29 mouse cellular contexts compared by ENCODE assay signal in genomic region chr17:40992102-40992501, GRCm38 (mm10). TPM values are rescaled to one million over a fixed set of nuclear protein-coding genes. Genes with fewer than 3 reads are reported as not detected.
A peak's percentile ranks its signal among the peaks of the same experiment; 100 is the strongest.
DNase-seq lines count a peak whose midpoint lies in the region; ATAC-seq and TF ChIP-seq lines count a peak whose summit lies in the region.
"Had no signal": no experiment of that assay in that cellular context is flagged by ENCODE, and none has a peak within 500 bp of the region (broad histone marks: within the 10 kb centered on the region; RNA-seq: fewer than 3 reads in every experiment).

No protein-coding gene starts in this region.

- no peak overlapping the region for H3K9ac ChIP-seq in hindbrain, embryonic 11.5 days (ENCODE audit: low read depth, low read length)
- no peak overlapping the region for H3K9ac ChIP-seq in hindbrain, embryonic 14.5 days
- no peak overlapping the region for H3K9ac ChIP-seq in neural tube, embryonic 13.5 days
- H3K9ac ChIP-seq: embryonic facial prominence, embryonic 13.5 days; forebrain, embryonic 15.5 days; heart, embryonic 12.5 days; hindbrain, embryonic 12.5 days; intestine, embryonic 15.5 days; midbrain, embryonic 12.5 days had no signal

- peak; percentile 63 for ATAC-seq in hindbrain, embryonic 11.5 days (ENCODE audit: low FRiP score)
- no peak for ATAC-seq in hindbrain, embryonic 14.5 days (ENCODE audit: low FRiP score)
- peak; percentile 78 for ATAC-seq in neural tube, embryonic 13.5 days (ENCODE audit: low read depth)
- ATAC-seq: activated CD4-positive, CD25-positive, alpha-beta regulatory T cell, adult 4 months; forebrain, embryonic 15.5 days; intestine, embryonic 15.5 days had no signal

- 36% methylated on average over 3 of the region's 3 CpGs for WGBS in hindbrain, embryonic 11.5 days
- 11% methylated on average over 3 of the region's 3 CpGs for WGBS in hindbrain, embryonic 14.5 days
- 3% methylated on average over 3 of the region's 3 CpGs for WGBS in neural tube, embryonic 13.5 days

- H3K4me3 ChIP-seq in hindbrain, embryonic 11.5 days (ENCODE audit: low read depth, low read length), result no peak overlapping the region
- H3K4me3 ChIP-seq in hindbrain, embryonic 14.5 days (replicated peaks; ENCODE audit: low read length), result no peak overlapping the region
- H3K4me3 ChIP-seq in neural tube, embryonic 13.5 days, result no peak overlapping the region
- H3K4me3 ChIP-seq: embryonic facial prominence, embryonic 13.5 days; erythroblast, embryonic 14.5 days; forebrain, embryonic 15.5 days; heart, embryonic 12.5 days; hindbrain, embryonic 12.5 days; intestine, embryonic 15.5 days; layer of hippocampus, adult 2 months; midbrain, embryonic 12.5 days; myocyte had no signal

- no peak for TF ChIP-seq CTCF in brain, embryonic 14.5 days (IDR thresholded peaks at IDR 0.05; ENCODE audit: borderline replicate concordance, extremely low read depth, insufficient read depth, insufficient read length)

- no peak for TF ChIP-seq POLR2A in brain, embryonic 14.5 days (IDR thresholded peaks at IDR 0.05; ENCODE audit: borderline replicate concordance, extremely low read depth, insufficient read depth, insufficient read length, poor library complexity, severe bottlenecking)

- H3K9me3 ChIP-seq in hindbrain, embryonic 11.5 days (ENCODE audit: control insufficient read depth, low read length), result no peaks in the 10 kb centered on the region
- no peaks in the 10 kb centered on the region for H3K9me3 ChIP-seq in hindbrain, embryonic 14.5 days (ENCODE audit: control insufficient read depth, low read length)
- H3K9me3 ChIP-seq in neural tube, embryonic 13.5 days, result no peaks in the 10 kb centered on the region
- H3K9me3 ChIP-seq: embryonic facial prominence, embryonic 13.5 days; forebrain, embryonic 15.5 days; heart, embryonic 12.5 days; hindbrain, embryonic 12.5 days; intestine, embryonic 15.5 days; midbrain, embryonic 12.5 days had no signal

- no peaks in the 10 kb centered on the region for H3K36me3 ChIP-seq in hindbrain, embryonic 11.5 days (ENCODE audit: control insufficient read depth, insufficient read depth, low read length)
- H3K36me3 ChIP-seq in hindbrain, embryonic 14.5 days (replicated peaks; ENCODE audit: control insufficient read depth, insufficient read depth), result no peaks in the 10 kb centered on the region
- H3K36me3 ChIP-seq in neural tube, embryonic 13.5 days, result no peaks in the 10 kb centered on the region
- H3K36me3 ChIP-seq: embryonic facial prominence, embryonic 13.5 days; forebrain, embryonic 15.5 days; heart, embryonic 12.5 days; hindbrain, embryonic 12.5 days; intestine, embryonic 15.5 days; midbrain, embryonic 12.5 days had no signal

- no peaks in the 10 kb centered on the region for H3K4me1 ChIP-seq in hindbrain, embryonic 11.5 days (replicated peaks; ENCODE audit: control insufficient read depth, insufficient read depth, low read length)
- H3K4me1 ChIP-seq in hindbrain, embryonic 14.5 days (replicated peaks; ENCODE audit: control insufficient read depth, insufficient read depth, low read length), result peaks cover 3% of the 10 kb centered on the region; the same call in 1 of the 2 replicates
- H3K4me1 ChIP-seq in neural tube, embryonic 13.5 days (replicated peaks), result peaks cover 11% of the 10 kb centered on the region
- H3K4me1 ChIP-seq: embryonic facial prominence, embryonic 13.5 days; forebrain, embryonic 15.5 days; heart, embryonic 12.5 days; hindbrain, embryonic 12.5 days; intestine, embryonic 15.5 days; midbrain, embryonic 12.5 days had no signal

- no peak for DNase-seq in hindbrain, embryonic 11.5 days (ENCODE audit: low spot score)
- no peak for DNase-seq in hindbrain, embryonic 14.5 days (ENCODE audit: low spot score)
- peak; percentile 35 for DNase-seq in brain, embryonic 14.5 days (ENCODE audit: low read depth)
- peak; percentile 25 for DNase-seq in embryo, embryonic 10.5 days (ENCODE audit: low spot score)
- no peak for DNase-seq in urinary bladder, postnatal 36 days (ENCODE audit: low spot score in 2 of 2)
- no peak for DNase-seq in thymus, adult 18-20 months
- DNase-seq: adrenal gland, postnatal 14 days; cerebellum, adult 8-10 months; gastrocnemius, postnatal 25 days; heart, adult 18-20 months; heart, postnatal 10 days; kidney, adult 8-10 months; kidney, postnatal 14 days; retina, postnatal 1 day; right cerebral cortex, postnatal 25 days; spleen, adult 18-20 months; thymus, postnatal 25 days had no signal

- no peaks in the 10 kb centered on the region for H3K27me3 ChIP-seq in hindbrain, embryonic 11.5 days (ENCODE audit: control insufficient read depth, insufficient read depth, low read length)
- no peaks in the 10 kb centered on the region for H3K27me3 ChIP-seq in hindbrain, embryonic 14.5 days (ENCODE audit: control insufficient read depth, insufficient read depth, low read length)
- H3K27me3 ChIP-seq in neural tube, embryonic 13.5 days, result no peaks in the 10 kb centered on the region
- H3K27me3 ChIP-seq: embryonic facial prominence, embryonic 13.5 days; forebrain, embryonic 15.5 days; heart, embryonic 12.5 days; hindbrain, embryonic 12.5 days; intestine, embryonic 15.5 days; midbrain, embryonic 12.5 days had no signal

- no peak overlapping the region for H3K27ac ChIP-seq in hindbrain, embryonic 11.5 days (ENCODE audit: low read depth, low read length)
- no peak overlapping the region for H3K27ac ChIP-seq in hindbrain, embryonic 14.5 days
- H3K27ac ChIP-seq in neural tube, embryonic 13.5 days (replicated peaks), result peak overlapping the region; percentile 49
- H3K27ac ChIP-seq: embryonic facial prominence, embryonic 13.5 days; forebrain, embryonic 15.5 days; hindbrain, embryonic 12.5 days; intestine, embryonic 15.5 days; layer of hippocampus, adult 2 months; macrophage; midbrain, embryonic 12.5 days had no signal

- H3K4me2 ChIP-seq in hindbrain, embryonic 11.5 days (replicated peaks; ENCODE audit: low read depth, low read length), result no peak overlapping the region
- no peak overlapping the region for H3K4me2 ChIP-seq in hindbrain, embryonic 14.5 days (replicated peaks)
- no peak overlapping the region for H3K4me2 ChIP-seq in neural tube, embryonic 13.5 days
- H3K4me2 ChIP-seq: embryonic facial prominence, embryonic 13.5 days; forebrain, embryonic 15.5 days; heart, embryonic 12.5 days; hindbrain, embryonic 12.5 days; intestine, embryonic 15.5 days; midbrain, embryonic 12.5 days had no signal

RNA-seq across cellular contexts. Expression of gene Cenpq, which starts 57.3 kb away (rescaled TPM):
- 31.0 and 35.2 TPM in 2 replicates for polyA plus RNA-seq in hindbrain, embryonic 11.5 days (2014; fragmentation: Nextera tagmentation; extraction: Ambion mirVana)
- polyA plus RNA-seq in hindbrain, embryonic 14.5 days (2014; fragmentation: Nextera tagmentation; extraction: Ambion mirVana), result 9.4 and 13.0 TPM in 2 replicates
- polyA plus RNA-seq in brain, embryonic 14.5 days (2012; rRNA removed), result 8.4 and 12.7 TPM in 2 replicates
- polyA plus RNA-seq in neural tube, embryonic 13.5 days (2015; fragmentation: Nextera tagmentation; extraction: Ambion mirVana), result 11.7 and 13.0 TPM in 2 replicates

RNA-seq across cellular contexts. Expression of gene Mut, which starts 57.6 kb away (rescaled TPM):
- 29.4 and 33.0 TPM in 2 replicates for polyA plus RNA-seq in hindbrain, embryonic 11.5 days (2014; fragmentation: Nextera tagmentation; extraction: Ambion mirVana)
- polyA plus RNA-seq in hindbrain, embryonic 14.5 days (2014; fragmentation: Nextera tagmentation; extraction: Ambion mirVana), result 24.4 and 25.0 TPM in 2 replicates
- 12.2 and 12.4 TPM in 2 replicates for polyA plus RNA-seq in brain, embryonic 14.5 days (2012; rRNA removed)
- 23.6 and 26.5 TPM in 2 replicates for polyA plus RNA-seq in neural tube, embryonic 13.5 days (2015; fragmentation: Nextera tagmentation; extraction: Ambion mirVana)

Comparison
In these comparisons a context has a peak if more than half of its experiments do, and no peak if none do; other contexts are left out.
1. DNase-seq: peak in brain, embryonic 14.5 days (single experiment) and embryo, embryonic 10.5 days (single experiment); none in hindbrain, embryonic 11.5 days (single experiment), hindbrain, embryonic 14.5 days (single experiment), urinary bladder, postnatal 36 days (0 of 2) and thymus, adult 18-20 months (0 of 2).